Mouse (Mus musculus): ENCODE data around the gene Ccnf.
A peak's percentile ranks its signal among the peaks of the same experiment; 100 is the strongest.

Ccnf gene

GRCm38 (mm10) chr17:24224741-24225140, 26.5 kb downstream of the Ccnf start:
- no peak for DNase-seq (ENCODE audit: low read depth, low spot score)

- no peak for DNase-seq (ENCODE audit: low read depth, low spot score)
Observed at GRCm38 (mm10) chr17:24223513-24223912, 27.8 kb downstream of the Ccnf start.

GRCm38 (mm10) chr17:24222653-24223052, 28.6 kb downstream of the Ccnf start:
- DNase-seq (ENCODE audit: low read depth, low spot score) = no peak

GRCm38 (mm10) chr17:24220435-24221411, 30.6 kb downstream of the Ccnf start, which contains the start of gene Tedc2:
Tedc2 (minus strand) TSS chr17:24220851.
- peak; percentile 97 for DNase-seq (ENCODE audit: low read depth, low spot score)

GRCm38 (mm10) chr17:24216836-24217235, 34.4 kb downstream of the Ccnf start:
- DNase-seq (ENCODE audit: low read depth, low spot score) = peak; percentile 93

- no peak for DNase-seq (ENCODE audit: low read depth, low spot score)
Observed at GRCm38 (mm10) chr17:24213186-24213585, 38.1 kb downstream of the Ccnf start.

GRCm38 (mm10) chr17:24212441-24213018, 38.8 kb downstream of the Ccnf start:
- no peak for DNase-seq (ENCODE audit: low read depth, low spot score)

GRCm38 (mm10) chr17:24211631-24212440, 39.4 kb downstream of the Ccnf start:
- DNase-seq (ENCODE audit: low read depth, low spot score) = peak; percentile 78

- no peak for DNase-seq (ENCODE audit: low read depth, low spot score)
Observed at GRCm38 (mm10) chr17:24210591-24210990, 40.7 kb downstream of the Ccnf start.

- no peak for DNase-seq (ENCODE audit: low read depth, low spot score)
Observed at GRCm38 (mm10) chr17:24209916-24210240, 41.4 kb downstream of the Ccnf start.

GRCm38 (mm10) chr17:24209043-24209915, 42.0 kb downstream of the Ccnf start, which contains the start of gene Ntn3:
Ntn3 (minus strand) TSS chr17:24209531.
- DNase-seq (ENCODE audit: low read depth, low spot score) = peak; percentile 78

- DNase-seq (ENCODE audit: low read depth, low spot score) = no peak
Observed at GRCm38 (mm10) chr17:24208641-24209042, 42.6 kb downstream of the Ccnf start.

- no peak for DNase-seq (ENCODE audit: low read depth, low spot score)
Observed at GRCm38 (mm10) chr17:24207768-24208640, 43.3 kb downstream of the Ccnf start.

- peak; percentile 78 for DNase-seq (ENCODE audit: low read depth, low spot score)
Observed at GRCm38 (mm10) chr17:24206451-24207351, 44.6 kb downstream of the Ccnf start.

- DNase-seq (ENCODE audit: low read depth, low spot score) = no peak
Observed at GRCm38 (mm10) chr17:24205908-24206361, 45.3 kb downstream of the Ccnf start.

- DNase-seq (ENCODE audit: low read depth, low spot score) = peak; percentile 95
Observed at GRCm38 (mm10) chr17:24205284-24205888, 45.9 kb downstream of the Ccnf start, which contains the start of gene Tbc1d24. Tbc1d24 (minus strand) TSS chr17:24205562.

GRCm38 (mm10) chr17:24204846-24205245, 46.4 kb downstream of the Ccnf start:
- no peak for DNase-seq (ENCODE audit: low read depth, low spot score)

All from R1 (cell line).